Mouse (Mus musculus): ENCODE results near the gene Gpr161. TPM values are rescaled to one million over a fixed set of nuclear protein-coding genes. Genes with fewer than 3 reads are reported as not detected.

Gpr161 gene
- polyA plus RNA-seq, 1 experiment from 2014 or later, result 0.87 TPM

DNA sequence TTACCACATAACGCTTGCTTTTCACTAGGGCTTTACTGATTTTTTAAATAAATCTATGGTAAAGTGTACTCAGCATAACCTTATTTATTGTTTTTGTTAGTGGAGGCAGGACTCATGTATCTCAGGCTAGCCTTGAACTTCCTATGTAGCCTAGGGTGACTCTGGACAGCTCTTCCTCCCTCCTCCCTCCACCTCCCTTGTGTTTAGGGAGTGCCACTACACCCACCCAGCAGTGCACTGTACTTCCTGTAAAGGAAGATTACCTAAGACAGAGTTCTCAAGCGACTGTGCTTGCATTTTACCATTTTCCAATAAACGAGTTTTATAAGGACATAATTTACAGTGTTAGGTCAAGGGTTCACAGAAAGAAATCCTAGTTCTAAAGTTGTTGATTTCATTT is 37.2 kb downstream of the Gpr161 start:
- ATAC-seq (replicated peaks; ENCODE audit: low FRiP score, low read depth) (no peak), DNase-seq (ENCODE audit: low spot score) (no peak)
- peaks cover 7% of the 10 kb centered on the region; the same call in 1 of the 2 replicates for H3K36me3 ChIP-seq (ENCODE audit: insufficient read depth, low read length)
- H3K4me1 ChIP-seq (replicated peaks; ENCODE audit: insufficient read depth, low read length), result no peaks in the 10 kb centered on the region
- no peak overlapping the region for H3K27ac ChIP-seq
- no peak for TF ChIP-seq CTCF (IDR thresholded peaks at IDR 0.05; ENCODE audit: low read depth)
- no peak overlapping the region for H3K4me3 ChIP-seq (replicated peaks; ENCODE audit: low read depth, low read length)
- 62% methylated on average over 3 of the region's 3 CpGs for WGBS
- no peak overlapping the region for H3K4me2 ChIP-seq (ENCODE audit: low read length)
- H3K9me3 ChIP-seq (replicated peaks; ENCODE audit: low read length), result no peaks in the 10 kb centered on the region
- no peak overlapping the region for H3K9ac ChIP-seq (ENCODE audit: low read depth, low read length)
- H3K27me3 ChIP-seq (ENCODE audit: insufficient read depth, low read length), result no peaks in the 10 kb centered on the region

DNA sequence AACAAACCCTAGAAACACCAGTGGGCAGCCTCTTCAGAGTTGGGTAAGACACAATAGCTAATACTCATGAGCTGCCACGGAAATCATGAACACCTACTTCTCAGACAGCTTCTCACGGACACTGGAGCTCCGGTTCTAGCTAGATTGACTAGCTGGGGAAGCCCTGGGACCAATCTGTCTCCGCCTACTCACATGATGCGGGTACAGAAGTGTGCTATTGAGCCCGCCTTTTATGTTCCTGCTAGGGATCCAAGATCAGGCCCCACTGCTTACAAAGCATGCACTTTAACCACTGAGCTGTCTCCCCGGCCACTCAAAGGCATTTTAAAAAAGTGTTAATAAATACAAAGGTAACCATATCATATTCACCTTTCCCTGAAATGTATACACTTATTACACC is 46.5 kb downstream of the Gpr161 start:
- 71% methylated on average over 7 of the region's 7 CpGs for WGBS
- Histone ChIP-seq H3K27me3 (ENCODE audit: insufficient read depth, low read length) (no peaks in the 10 kb centered on the region), H3K9ac (ENCODE audit: low read depth, low read length) (no peak overlapping the region), H3K36me3 (ENCODE audit: insufficient read depth, low read length) (no peaks in the 10 kb centered on the region), H3K4me3 (replicated peaks; ENCODE audit: low read depth, low read length) (no peak overlapping the region), H3K4me1 (replicated peaks; ENCODE audit: insufficient read depth, low read length) (no peaks in the 10 kb centered on the region), H3K9me3 (replicated peaks; ENCODE audit: low read length) (no peaks in the 10 kb centered on the region), H3K4me2 (ENCODE audit: low read length) (no peak overlapping the region), H3K27ac (no peak overlapping the region)
- ATAC-seq (replicated peaks; ENCODE audit: low FRiP score, low read depth) (no peak), DNase-seq (ENCODE audit: low spot score) (no peak)
- no peak for TF ChIP-seq CTCF (IDR thresholded peaks at IDR 0.05; ENCODE audit: low read depth)

DNA sequence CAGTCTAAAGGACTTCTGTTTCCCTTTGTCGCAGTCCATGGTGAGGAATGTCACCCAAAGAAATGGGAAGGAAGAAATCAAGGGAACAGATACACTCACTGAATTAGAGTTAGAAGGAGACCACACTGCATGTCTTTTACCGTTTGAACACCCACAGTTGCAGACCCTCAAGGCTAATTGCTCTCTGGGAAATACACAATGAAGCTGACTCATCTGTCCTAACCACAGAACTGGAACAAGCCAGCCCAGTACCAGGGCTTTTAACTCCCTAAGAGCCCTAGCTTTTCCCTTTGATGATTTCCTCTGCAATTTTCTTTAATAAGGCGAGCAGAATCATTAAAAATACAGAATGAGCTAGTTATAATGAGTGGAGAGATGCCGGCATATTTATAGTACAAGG is 48.9 kb downstream of the Gpr161 start:
- no peak for TF ChIP-seq CTCF (IDR thresholded peaks at IDR 0.05; ENCODE audit: low read depth)
- Histone ChIP-seq H3K4me2 (ENCODE audit: low read length) (no peak overlapping the region), H3K27me3 (ENCODE audit: insufficient read depth, low read length) (no peaks in the 10 kb centered on the region), H3K4me1 (replicated peaks; ENCODE audit: insufficient read depth, low read length) (no peaks in the 10 kb centered on the region), H3K36me3 (ENCODE audit: insufficient read depth, low read length) (no peaks in the 10 kb centered on the region), H3K9ac (ENCODE audit: low read depth, low read length) (no peak overlapping the region), H3K9me3 (replicated peaks; ENCODE audit: low read length) (no peaks in the 10 kb centered on the region), H3K27ac (peak overlapping the region; percentile 14; the same call in 1 of the 2 replicates), H3K4me3 (replicated peaks; ENCODE audit: low read depth, low read length) (no peak overlapping the region)
- ATAC-seq (replicated peaks; ENCODE audit: low FRiP score, low read depth) (no peak), DNase-seq (ENCODE audit: low spot score) (no peak)
- WGBS, result 51% methylated on average over 4 of the region's 4 CpGs

DNA sequence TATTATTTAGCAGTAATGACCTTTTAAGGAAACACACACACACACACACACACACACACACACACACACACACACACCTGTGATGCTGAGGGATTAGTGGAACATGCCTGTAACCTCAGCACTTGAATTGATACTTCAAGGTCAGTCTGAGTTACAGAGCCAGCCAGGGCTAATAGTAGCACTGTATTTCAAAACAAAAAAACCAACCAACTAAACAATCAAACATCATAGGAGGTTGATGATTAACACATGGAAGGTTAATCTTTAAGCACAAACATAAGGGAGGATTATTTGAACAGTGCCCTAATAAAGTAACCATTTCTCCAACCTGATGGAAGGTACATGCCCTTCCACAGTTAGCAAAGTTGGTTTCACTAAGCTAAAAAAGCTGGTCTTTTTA is 53.0 kb downstream of the Gpr161 start:
- Histone ChIP-seq H3K4me2 (ENCODE audit: low read length) (no peak overlapping the region), H3K27me3 (ENCODE audit: insufficient read depth, low read length) (no peaks in the 10 kb centered on the region), H3K9ac (ENCODE audit: low read depth, low read length) (no peak overlapping the region), H3K9me3 (replicated peaks; ENCODE audit: low read length) (no peaks in the 10 kb centered on the region), H3K4me1 (replicated peaks; ENCODE audit: insufficient read depth, low read length) (no peaks in the 10 kb centered on the region), H3K27ac (no peak overlapping the region), H3K36me3 (ENCODE audit: insufficient read depth, low read length) (peaks cover 5% of the 10 kb centered on the region; the same call in 1 of the 2 replicates), H3K4me3 (replicated peaks; ENCODE audit: low read depth, low read length) (no peak overlapping the region)
- ATAC-seq (replicated peaks; ENCODE audit: low FRiP score, low read depth), result no peak
- TF ChIP-seq CTCF (IDR thresholded peaks at IDR 0.05; ENCODE audit: low read depth), result no peak
- peak; percentile 14 for DNase-seq (ENCODE audit: low spot score)

DNA sequence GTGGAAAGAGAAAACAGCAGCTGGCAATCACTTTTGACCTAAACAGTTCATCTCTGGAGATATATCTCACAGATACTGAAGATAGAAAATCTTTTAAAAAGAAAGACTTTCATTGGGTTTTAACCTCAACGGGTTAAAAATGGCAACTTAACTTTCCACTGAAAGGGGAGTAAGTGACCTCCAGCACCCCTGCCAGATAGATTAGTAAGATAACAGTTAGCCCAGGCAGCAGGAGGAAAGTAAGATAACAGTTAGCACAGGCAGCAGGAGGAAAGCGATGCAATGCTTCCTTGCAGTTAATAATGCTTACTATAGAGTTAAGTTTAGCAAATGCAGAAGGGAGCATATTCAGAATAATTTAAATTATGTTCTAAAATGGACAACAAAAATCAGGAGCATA is 60.8 kb downstream of the Gpr161 start:
- H3K27me3 ChIP-seq (ENCODE audit: insufficient read depth, low read length), result no peaks in the 10 kb centered on the region
- no peaks in the 10 kb centered on the region for H3K4me1 ChIP-seq (replicated peaks; ENCODE audit: insufficient read depth, low read length)
- no peak overlapping the region for H3K9ac ChIP-seq (ENCODE audit: low read depth, low read length)
- no peak for TF ChIP-seq CTCF (IDR thresholded peaks at IDR 0.05; ENCODE audit: low read depth)
- H3K4me2 ChIP-seq (ENCODE audit: low read length), result no peak overlapping the region
- no peaks in the 10 kb centered on the region for H3K36me3 ChIP-seq (ENCODE audit: insufficient read depth, low read length)
- no peaks in the 10 kb centered on the region for H3K9me3 ChIP-seq (replicated peaks; ENCODE audit: low read length)
- WGBS, result 33% methylated on average over 2 of the region's 2 CpGs
- H3K27ac ChIP-seq, result no peak overlapping the region
- H3K4me3 ChIP-seq (replicated peaks; ENCODE audit: low read depth, low read length), result no peak overlapping the region
- DNase-seq (ENCODE audit: low spot score) (no peak), ATAC-seq (replicated peaks; ENCODE audit: low FRiP score, low read depth) (no peak)

DNA sequence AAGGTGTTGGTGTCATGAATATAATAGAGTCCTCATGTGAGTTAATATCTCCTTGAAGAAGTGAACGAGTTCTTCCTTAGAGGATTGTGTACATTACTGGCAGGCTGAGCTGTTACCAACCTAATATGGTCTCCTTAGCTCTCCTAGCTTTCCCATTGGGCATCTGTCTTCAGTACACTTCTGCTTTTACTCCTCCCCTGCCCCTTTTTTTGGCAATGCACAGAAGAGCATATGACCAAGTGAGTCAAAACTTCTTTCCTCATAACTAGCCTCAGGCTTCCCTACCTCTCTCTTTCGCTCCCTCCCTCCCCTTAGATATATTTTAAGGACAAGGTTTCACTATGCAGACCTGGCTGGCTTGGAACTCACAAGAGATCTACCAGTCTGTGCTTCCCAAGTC is 67.7 kb downstream of the Gpr161 start:
- H3K9me3 ChIP-seq (replicated peaks; ENCODE audit: low read length), result no peaks in the 10 kb centered on the region
- no peak for TF ChIP-seq CTCF (IDR thresholded peaks at IDR 0.05; ENCODE audit: low read depth)
- no peaks in the 10 kb centered on the region for H3K27me3 ChIP-seq (ENCODE audit: insufficient read depth, low read length)
- no peak overlapping the region for H3K4me2 ChIP-seq (ENCODE audit: low read length)
- no peak overlapping the region for H3K27ac ChIP-seq
- H3K4me1 ChIP-seq (replicated peaks; ENCODE audit: insufficient read depth, low read length), result no peaks in the 10 kb centered on the region
- no peak overlapping the region for H3K4me3 ChIP-seq (replicated peaks; ENCODE audit: low read depth, low read length)
- 88% methylated on average over 2 of the region's 2 CpGs for WGBS
- ATAC-seq (replicated peaks; ENCODE audit: low FRiP score, low read depth) (no peak), DNase-seq (ENCODE audit: low spot score) (no peak)
- no peak overlapping the region for H3K9ac ChIP-seq (ENCODE audit: low read depth, low read length)
- no peaks in the 10 kb centered on the region for H3K36me3 ChIP-seq (ENCODE audit: insufficient read depth, low read length)

DNA sequence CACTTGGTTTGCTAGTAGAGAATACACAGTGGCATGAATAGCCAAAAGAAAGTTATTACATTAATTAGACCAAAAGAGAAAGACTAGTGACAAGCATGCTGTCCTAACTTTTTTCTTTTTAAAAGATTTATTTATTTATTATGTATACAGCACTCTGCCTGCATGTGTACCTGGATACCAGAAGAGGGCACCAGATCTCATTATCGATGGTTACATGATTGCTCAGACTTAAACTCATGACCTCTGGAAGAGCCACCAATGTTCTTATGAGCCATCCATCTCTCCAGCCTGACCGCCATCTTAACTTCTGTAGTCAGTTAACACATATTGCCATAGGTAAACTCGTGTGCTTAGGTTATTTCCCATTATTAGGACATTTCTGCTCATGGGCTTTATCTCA is 69.5 kb downstream of the Gpr161 start:
- WGBS, result 93% methylated on average over 3 of the region's 3 CpGs
- DNase-seq (ENCODE audit: low spot score), result no peak
- no peak overlapping the region for H3K27ac ChIP-seq

More for the DNA sequence above, 69.5 kb downstream of the Gpr161 start:
- H3K27me3 ChIP-seq (ENCODE audit: insufficient read depth, low read length), result no peaks in the 10 kb centered on the region
- TF ChIP-seq CTCF (IDR thresholded peaks at IDR 0.05; ENCODE audit: low read depth), result peak; percentile 29; the same call in 1 of the 2 replicates
- H3K9me3 ChIP-seq (replicated peaks; ENCODE audit: low read length), result no peaks in the 10 kb centered on the region
- H3K4me2 ChIP-seq (ENCODE audit: low read length), result no peak overlapping the region
- H3K9ac ChIP-seq (ENCODE audit: low read depth, low read length), result no peak overlapping the region
- no peak overlapping the region for H3K4me3 ChIP-seq (replicated peaks; ENCODE audit: low read depth, low read length)
- H3K36me3 ChIP-seq (ENCODE audit: insufficient read depth, low read length), result no peaks in the 10 kb centered on the region
- no peak for ATAC-seq (replicated peaks; ENCODE audit: low FRiP score, low read depth)
- no peaks in the 10 kb centered on the region for H3K4me1 ChIP-seq (replicated peaks; ENCODE audit: insufficient read depth, low read length)

Measured in kidney, postnatal 0 days (tissue).